Mouse (Mus musculus) erythroblast, embryonic 14.5 days (primary cell): ENCODE results near the gene Dcaf4. TPM values are rescaled to one million over a fixed set of nuclear protein-coding genes. Genes with fewer than 3 reads are reported as not detected.

Experiments
- H3K27me3 ChIP-seq: 2 replicates; pipeline ENCODE4 v1.6.1; 2012; ENCODE audit warnings: inconsistent platforms; ENCODE audit not compliant: control insufficient read depth
- H3K36me3 ChIP-seq: 2 replicates; pipeline ENCODE4 v1.6.1; 2012; ENCODE audit warnings: mild to moderate bottlenecking, inconsistent platforms; ENCODE audit not compliant: control insufficient read depth
- H3K4me1 ChIP-seq: 2 replicates; pipeline ENCODE4 v1.6.1; 2012; ENCODE audit warnings: inconsistent platforms; ENCODE audit not compliant: control insufficient read depth
- H3K4me3 ChIP-seq: replicated peaks from 2 replicates; pipeline ENCODE3; 2012; ENCODE audit warnings: moderate library complexity, mild to moderate bottlenecking, inconsistent platforms
- H3K9me3 ChIP-seq: 2 replicates; pipeline ENCODE4 v1.6.1; 2012; ENCODE audit warnings: low read length, inconsistent platforms, mixed read lengths; ENCODE audit not compliant: control insufficient read depth
- GATA1 ChIP-seq: IDR thresholded peaks from 2 replicates; pipeline ENCODE4 v1.6.1; 2012; ENCODE audit warnings: low read length, inconsistent platforms, mixed read lengths
- TAL1 ChIP-seq: IDR thresholded peaks from 3 replicates; pipeline ENCODE4 v1.6.1; 2012; ENCODE audit warnings: low read length, inconsistent platforms, mixed read lengths
- polyA plus RNA-seq: library from polyadenylated mRNA; stranded (reverse); fragments of >175 nt; gene quantifications from 2 replicates; pipeline ENCODE4 v1.2.3, GENCODE M21; 2012

Gene Dcaf4
- 0.53 TPM in 2 replicates for polyA plus RNA-seq

GRCm38 (mm10) chr12:83520311-83520890 lies at the start of gene Dcaf4:
TSS of gene Dcaf4 (plus strand) at chr12:83520466.
- peak within 1 kb of the TSS; percentile 76 for H3K4me3 ChIP-seq
- no peaks in the 10 kb centered on the region for H3K27me3 ChIP-seq
- H3K36me3 ChIP-seq, result no peaks in the 10 kb centered on the region
- peaks cover 56% of the 10 kb centered on the region for H3K4me1 ChIP-seq
- TF ChIP-seq TAL1 (no peak), GATA1 (no peak)
- no peaks in the 10 kb centered on the region for H3K9me3 ChIP-seq

GRCm38 (mm10) chr12:83471760-83472159 lies 48.5 kb upstream of the Dcaf4 start:
- peaks cover 21% of the 10 kb centered on the region for H3K4me1 ChIP-seq
- peaks cover 9% of the 10 kb centered on the region; the same call in 1 of the 2 replicates for H3K27me3 ChIP-seq
- H3K9me3 ChIP-seq, result no peaks in the 10 kb centered on the region
- TF ChIP-seq TAL1 (no peak), GATA1 (no peak)
- no peak overlapping the region for H3K4me3 ChIP-seq
- no peaks in the 10 kb centered on the region for H3K36me3 ChIP-seq

- no peaks in the 10 kb centered on the region for H3K9me3 ChIP-seq
- H3K4me3 ChIP-seq, result no peak overlapping the region
- H3K4me1 ChIP-seq, result peaks cover 26% of the 10 kb centered on the region
- H3K27me3 ChIP-seq, result peaks cover 9% of the 10 kb centered on the region; the same call in 1 of the 2 replicates
- H3K36me3 ChIP-seq, result peaks cover 7% of the 10 kb centered on the region
- TF ChIP-seq GATA1 (no peak), TAL1 (no peak)
Observed at GRCm38 (mm10) chr12:83473987-83474600, 46.2 kb upstream of the Dcaf4 start.

GRCm38 (mm10) chr12:83475419-83475818 lies 44.8 kb upstream of the Dcaf4 start:
- Histone ChIP-seq H3K27me3 (peaks cover 9% of the 10 kb centered on the region; the same call in 1 of the 2 replicates), H3K36me3 (peaks cover 7% of the 10 kb centered on the region), H3K9me3 (no peaks in the 10 kb centered on the region), H3K4me1 (peaks cover 39% of the 10 kb centered on the region), H3K4me3 (no peak overlapping the region)
- TF ChIP-seq TAL1, result no peak
- no peak for TF ChIP-seq GATA1

- H3K36me3 ChIP-seq, result peaks cover 7% of the 10 kb centered on the region
Observed at GRCm38 (mm10) chr12:83476277-83476676, 44.0 kb upstream of the Dcaf4 start.

GRCm38 (mm10) chr12:83479140-83479539 lies 41.1 kb upstream of the Dcaf4 start:
- Histone ChIP-seq H3K4me1 (peaks cover 61% of the 10 kb centered on the region), H3K27me3 (peaks cover 11% of the 10 kb centered on the region), H3K36me3 (peaks cover 7% of the 10 kb centered on the region), H3K4me3 (peak overlapping the region; percentile 4), H3K9me3 (no peaks in the 10 kb centered on the region)
- TF ChIP-seq GATA1 (0 out of 2 replicates have a peak, but pooled peaks have one; percentile 23), TAL1 (no peak)

More at GRCm38 (mm10) chr12:83476277-83476676, 44.0 kb upstream of the Dcaf4 start:
- peaks cover 9% of the 10 kb centered on the region; the same call in 1 of the 2 replicates for H3K27me3 ChIP-seq
- H3K4me3 ChIP-seq, result no peak overlapping the region
- TF ChIP-seq TAL1 (no peak), GATA1 (no peak)
- H3K9me3 ChIP-seq, result no peaks in the 10 kb centered on the region
- peaks cover 47% of the 10 kb centered on the region for H3K4me1 ChIP-seq

GRCm38 (mm10) chr12:83479818-83480401 lies 40.4 kb upstream of the Dcaf4 start:
- Histone ChIP-seq H3K4me1 (peaks cover 67% of the 10 kb centered on the region), H3K4me3 (no peak overlapping the region), H3K9me3 (no peaks in the 10 kb centered on the region), H3K27me3 (peaks cover 19% of the 10 kb centered on the region), H3K36me3 (peaks cover 7% of the 10 kb centered on the region)
- no peak for TF ChIP-seq GATA1
- TF ChIP-seq TAL1, result no peak

- Histone ChIP-seq H3K36me3 (peaks cover 7% of the 10 kb centered on the region), H3K4me1 (peaks cover 78% of the 10 kb centered on the region), H3K27me3 (peaks cover 34% of the 10 kb centered on the region), H3K9me3 (peaks cover 2% of the 10 kb centered on the region; the same call in 1 of the 2 replicates), H3K4me3 (no peak overlapping the region)
- TF ChIP-seq GATA1, result no peak
- TF ChIP-seq TAL1, result no peak
Observed at GRCm38 (mm10) chr12:83481439-83481838, 38.8 kb upstream of the Dcaf4 start.

GRCm38 (mm10) chr12:83483653-83484052 lies 36.6 kb upstream of the Dcaf4 start:
- Histone ChIP-seq H3K4me3 (no peak overlapping the region), H3K27me3 (peaks cover 42% of the 10 kb centered on the region), H3K4me1 (peaks cover 81% of the 10 kb centered on the region), H3K9me3 (peaks cover 2% of the 10 kb centered on the region; the same call in 1 of the 2 replicates), H3K36me3 (peaks cover 3% of the 10 kb centered on the region)
- no peak for TF ChIP-seq GATA1
- TF ChIP-seq TAL1, result no peak
